Mouse (Mus musculus): ENCODE measurements around the gene 3110082J24Rik.

Gene 3110082J24Rik

GRCm38 (mm10) chr5:30118018-30118417 lies 12.1 kb upstream of the 3110082J24Rik start:
- DNase-seq (ENCODE audit: extremely low spot score, low spot score), result no peak

DNA sequence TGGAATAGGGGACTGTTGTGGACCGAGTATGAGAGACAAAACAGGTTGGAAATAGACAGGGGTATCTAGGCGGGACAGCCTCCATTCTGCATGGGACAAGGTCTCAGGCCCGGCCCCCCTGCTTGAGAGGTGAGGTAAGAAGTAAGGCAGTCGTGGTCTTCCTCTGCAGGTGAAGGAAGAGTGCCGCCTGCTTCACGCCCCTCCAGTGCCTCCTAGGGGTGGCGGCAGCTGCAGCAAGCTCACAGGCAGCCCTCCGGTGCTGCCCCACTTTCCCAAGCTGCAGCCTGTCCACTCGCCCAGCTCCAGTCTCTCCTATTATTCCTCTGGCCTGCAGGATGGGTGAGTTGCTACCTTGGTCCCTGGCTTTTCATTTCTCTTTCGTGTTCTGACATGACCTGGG lies 9.8 kb upstream of the 3110082J24Rik start:
- no peak for DNase-seq (ENCODE audit: extremely low spot score, low spot score)

GRCm38 (mm10) chr5:30114761-30115140 lies 8.9 kb upstream of the 3110082J24Rik start:
- DNase-seq (ENCODE audit: extremely low spot score, low spot score), result no peak

- peak; percentile 80 for DNase-seq (ENCODE audit: extremely low spot score, low spot score)
Observed at GRCm38 (mm10) chr5:30113881-30114760, 8.2 kb upstream of the 3110082J24Rik start.

GRCm38 (mm10) chr5:30112533-30113068 lies 6.7 kb upstream of the 3110082J24Rik start:
- no peak for DNase-seq (ENCODE audit: extremely low spot score, low spot score)

DNA sequence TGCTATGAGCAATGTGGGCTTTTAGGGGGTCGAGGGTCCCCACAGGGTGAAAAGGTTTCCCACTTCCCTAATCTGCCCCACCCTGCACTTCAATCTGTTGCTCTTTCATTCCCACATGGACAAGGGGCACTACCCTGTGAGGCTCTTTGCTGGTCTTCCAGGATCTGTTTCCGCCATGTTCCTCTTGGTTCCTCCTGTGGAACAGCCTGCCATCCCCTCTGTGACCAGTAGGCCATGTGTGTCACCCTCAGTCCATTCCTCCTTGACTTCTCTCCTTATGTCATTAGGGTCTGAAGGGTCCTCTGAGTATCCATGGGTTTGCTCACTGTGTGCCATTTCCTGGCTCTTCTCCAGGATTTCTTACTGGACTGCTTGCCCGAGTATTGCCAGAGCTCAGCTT lies 5.9 kb upstream of the 3110082J24Rik start:
- no peak for DNase-seq (ENCODE audit: extremely low spot score, low spot score)

DNA sequence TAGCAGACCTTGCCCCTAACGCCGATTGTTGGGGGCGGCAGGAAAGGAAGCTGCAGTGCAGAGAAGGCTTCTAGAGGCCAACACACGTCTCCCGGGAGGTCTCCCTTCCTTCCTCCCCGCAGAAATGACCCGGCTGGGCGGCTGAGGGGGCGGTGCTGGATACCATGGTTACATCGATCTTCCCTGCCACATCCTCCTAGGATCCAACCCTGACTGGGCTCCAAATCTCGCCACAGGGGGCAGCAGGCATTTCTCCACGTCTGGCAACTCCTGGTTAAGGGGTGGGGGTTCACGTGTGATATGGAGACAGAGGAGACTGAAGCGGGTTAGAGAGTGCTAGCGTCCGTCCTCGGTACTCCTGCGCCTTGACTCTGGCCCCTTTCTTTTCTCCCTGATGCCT lies 5.2 kb upstream of the 3110082J24Rik start:
- DNase-seq (ENCODE audit: extremely low spot score, low spot score), result peak; percentile 81

- peak; percentile 61 for DNase-seq (ENCODE audit: extremely low spot score, low spot score)
Observed at GRCm38 (mm10) chr5:30110371-30111060, 4.6 kb upstream of the 3110082J24Rik start.

- DNase-seq (ENCODE audit: extremely low spot score, low spot score), result no peak
Observed at GRCm38 (mm10) chr5:30109899-30110298, 4.0 kb upstream of the 3110082J24Rik start.

DNA sequence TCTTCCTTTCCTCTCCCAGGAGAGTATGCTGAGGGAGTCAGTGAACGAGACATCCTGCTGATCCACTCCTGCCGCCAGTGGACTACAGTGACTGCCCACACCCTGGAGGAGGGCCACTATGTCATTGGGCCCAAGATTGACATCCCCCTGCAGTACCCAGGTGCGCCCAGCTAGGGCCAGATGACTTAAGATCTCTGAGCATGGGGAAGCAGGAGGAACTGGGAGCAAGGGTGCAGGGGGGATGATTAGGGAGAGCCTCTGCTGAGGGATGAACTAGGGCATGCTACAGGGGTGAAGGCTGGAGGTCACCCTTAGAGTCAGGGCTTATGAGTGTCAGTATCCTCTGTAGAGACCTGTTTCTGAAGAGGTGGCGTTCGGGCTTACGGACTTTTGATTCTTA lies 2.3 kb upstream of the 3110082J24Rik start:
- DNase-seq (ENCODE audit: extremely low spot score, low spot score), result no peak

DNA sequence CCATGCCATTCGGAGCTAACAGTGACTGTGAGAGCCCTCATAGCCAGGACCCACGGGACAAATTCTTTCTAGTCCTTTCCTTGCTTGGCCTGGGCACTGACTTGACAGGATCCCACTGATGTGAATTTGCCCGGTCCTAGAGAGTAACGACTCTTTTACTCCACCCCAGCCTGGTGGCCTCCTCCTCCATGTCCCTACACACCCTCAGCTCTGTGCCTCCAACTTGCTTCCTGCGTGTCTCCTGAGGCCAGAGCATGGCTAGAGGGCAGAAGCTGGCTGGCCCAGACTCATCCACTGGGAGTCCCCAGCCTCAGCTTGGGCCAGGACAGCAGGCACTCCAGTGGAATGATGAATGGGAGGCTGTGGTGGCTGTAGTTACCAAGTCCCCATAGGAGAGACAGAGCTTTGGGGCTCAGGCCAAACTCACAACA lies 1.7 kb upstream of the 3110082J24Rik start:
- peak; percentile 51 for DNase-seq (ENCODE audit: extremely low spot score, low spot score)

DNA sequence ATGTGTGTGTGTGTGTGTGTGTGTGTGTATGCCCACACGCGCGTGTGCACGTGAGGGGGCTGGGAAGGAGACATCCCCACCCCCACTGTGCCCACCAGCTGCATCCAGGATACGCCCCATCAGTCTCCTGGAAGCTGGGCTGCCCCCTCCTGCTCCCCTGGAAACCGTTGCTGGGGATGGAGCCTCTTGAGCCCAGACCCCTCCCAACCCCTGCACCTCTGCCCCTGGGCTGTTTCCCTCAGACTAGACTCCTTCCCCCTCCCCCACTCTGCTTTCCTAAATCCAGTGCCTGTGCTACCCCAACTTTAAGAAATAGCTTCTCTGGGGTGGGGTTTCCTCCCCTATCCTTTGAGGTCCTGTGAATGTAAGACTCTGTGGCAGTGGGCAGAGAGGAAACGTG lies 1.3 kb upstream of the 3110082J24Rik start:
- peak; percentile 42 for DNase-seq (ENCODE audit: extremely low spot score, low spot score)

GRCm38 (mm10) chr5:30106756-30107155 lies 870 bp upstream of the 3110082J24Rik start:
- DNase-seq (ENCODE audit: extremely low spot score, low spot score), result no peak

GRCm38 (mm10) chr5:30104841-30105667 lies 832 bp downstream of the 3110082J24Rik start, which contains the start of gene Garem2:
TSS of gene Garem2 (plus strand) at chr5:30105161.
- peak; percentile 66 for DNase-seq (ENCODE audit: extremely low spot score, low spot score)

- DNase-seq (ENCODE audit: extremely low spot score, low spot score), result peak; percentile 63
Observed at GRCm38 (mm10) chr5:30104339-30104738, 1.5 kb downstream of the 3110082J24Rik start.

GRCm38 (mm10) chr5:30103340-30103739 lies 2.5 kb downstream of the 3110082J24Rik start:
- DNase-seq (ENCODE audit: extremely low spot score, low spot score), result no peak

- DNase-seq (ENCODE audit: extremely low spot score, low spot score), result no peak
Observed at GRCm38 (mm10) chr5:30098260-30098659, 7.6 kb downstream of the 3110082J24Rik start.

- no peak for DNase-seq (ENCODE audit: extremely low spot score, low spot score)
Observed at GRCm38 (mm10) chr5:30095731-30096130, 10.2 kb downstream of the 3110082J24Rik start.

- no peak for DNase-seq (ENCODE audit: extremely low spot score, low spot score)
Observed at GRCm38 (mm10) chr5:30094399-30094798, 11.5 kb downstream of the 3110082J24Rik start.

- no peak for DNase-seq (ENCODE audit: extremely low spot score, low spot score)
Observed at GRCm38 (mm10) chr5:30092701-30093100, 13.2 kb downstream of the 3110082J24Rik start.
